Mouse (Mus musculus): ENCODE data around the gene Ccdc188.

GRCm38 (mm10) chr16:18229622-18230021, 11.9 kb downstream of the Ccdc188 start:
- no peak for TF ChIP-seq GATA1 (IDR thresholded peaks at IDR 0.05; ENCODE audit: borderline replicate concordance, low read length)
- no peak for TF ChIP-seq FLI1 (IDR thresholded peaks at IDR 0.05; ENCODE audit: low read length)

Data from megakaryocyte, embryonic 14.5 days (primary cell).